Mouse (Mus musculus): ENCODE data around the gene Nt5m. TPM values are rescaled to one million over a fixed set of nuclear protein-coding genes. Genes with fewer than 3 reads are reported as not detected.

Nt5m gene
- polyA plus RNA-seq, 1 experiment: 0.83 TPM

DNA sequence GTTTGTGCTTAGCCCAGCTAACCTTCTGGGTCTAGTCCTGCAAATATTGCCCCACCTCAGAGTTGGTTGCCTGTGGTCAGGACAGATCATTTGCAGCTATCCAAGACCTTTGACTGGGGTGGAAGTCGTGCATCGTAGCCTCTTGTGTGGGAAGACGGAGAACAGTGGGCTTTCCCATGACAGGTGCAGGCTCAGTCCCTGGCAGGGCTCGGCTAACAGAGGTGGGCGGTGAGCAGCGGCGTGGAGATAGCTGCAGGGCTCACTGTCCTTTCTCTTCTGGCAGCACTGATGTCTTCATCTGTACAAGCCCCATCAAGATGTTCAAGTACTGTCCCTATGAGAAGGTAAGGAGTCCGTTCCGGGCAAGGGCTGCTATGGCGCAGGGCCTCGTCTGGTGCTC lies 21.2 kb downstream of the Nt5m start:
- no peaks in the 10 kb centered on the region for H3K27me3 ChIP-seq (ENCODE audit: control insufficient read depth)
- H3K4me1 ChIP-seq (ENCODE audit: control insufficient read depth): no peaks in the 10 kb centered on the region
- TF ChIP-seq TAL1 (IDR thresholded peaks at IDR 0.05; ENCODE audit: low read length) (no peak), GATA1 (IDR thresholded peaks at IDR 0.05; ENCODE audit: low read length) (no peak)
- H3K4me3 ChIP-seq (replicated peaks): no peak overlapping the region
- peaks cover 17% of the 10 kb centered on the region for H3K36me3 ChIP-seq (ENCODE audit: control insufficient read depth)
- no peaks in the 10 kb centered on the region for H3K9me3 ChIP-seq (ENCODE audit: control insufficient read depth, low read length)

DNA sequence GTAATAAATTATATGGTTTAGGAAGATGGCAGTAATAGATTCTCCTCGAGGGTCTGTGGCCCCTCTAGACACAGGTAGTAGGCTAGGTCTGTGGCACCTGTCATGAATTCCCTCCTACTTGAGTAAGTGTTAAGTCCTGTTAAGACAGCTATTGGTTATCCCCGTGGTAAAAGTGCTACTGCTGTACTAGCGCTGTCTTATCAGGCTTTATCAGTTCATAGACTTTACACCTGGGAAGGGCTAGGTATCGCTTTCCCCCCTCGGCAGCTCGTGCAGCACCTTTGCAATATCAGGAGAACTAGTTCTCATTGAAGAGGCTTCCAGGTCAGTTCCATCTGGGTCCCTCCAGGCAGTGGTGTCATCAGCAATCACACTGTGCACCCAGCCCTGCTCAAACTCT lies 25.1 kb downstream of the Nt5m start:
- Histone ChIP-seq H3K4me1 (ENCODE audit: control insufficient read depth) (no peaks in the 10 kb centered on the region), H3K9me3 (ENCODE audit: control insufficient read depth, low read length) (no peaks in the 10 kb centered on the region), H3K27me3 (ENCODE audit: control insufficient read depth) (no peaks in the 10 kb centered on the region), H3K36me3 (ENCODE audit: control insufficient read depth) (peaks cover 20% of the 10 kb centered on the region), H3K4me3 (replicated peaks) (no peak overlapping the region)
- TF ChIP-seq TAL1 (IDR thresholded peaks at IDR 0.05; ENCODE audit: low read length): no peak
- TF ChIP-seq GATA1 (IDR thresholded peaks at IDR 0.05; ENCODE audit: low read length): no peak

DNA sequence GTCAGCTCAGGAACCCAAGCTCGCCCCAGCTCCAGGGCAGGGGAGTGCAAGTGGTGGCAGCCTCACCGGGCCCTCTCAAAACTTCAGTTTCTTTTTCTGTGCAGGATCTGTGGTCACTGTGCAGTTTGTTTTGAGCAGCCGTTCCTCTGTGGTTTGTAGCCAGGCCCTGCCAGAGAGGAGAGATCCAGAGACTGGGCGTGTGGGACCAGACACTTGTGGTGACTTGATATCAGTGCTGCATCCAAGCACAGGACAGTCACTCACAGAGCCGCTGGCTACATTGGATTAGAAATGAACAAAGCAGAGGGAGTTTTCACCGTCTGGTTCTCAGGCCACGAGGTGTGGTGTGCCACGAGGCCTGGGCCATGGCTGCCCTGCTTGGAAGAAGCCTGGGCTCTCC lies 32.9 kb downstream of the Nt5m start:
- Histone ChIP-seq H3K4me3 (replicated peaks) (no peak overlapping the region), H3K9me3 (ENCODE audit: control insufficient read depth, low read length) (no peaks in the 10 kb centered on the region), H3K36me3 (ENCODE audit: control insufficient read depth) (peaks cover 48% of the 10 kb centered on the region), H3K4me1 (ENCODE audit: control insufficient read depth) (no peaks in the 10 kb centered on the region), H3K27me3 (ENCODE audit: control insufficient read depth) (no peaks in the 10 kb centered on the region)
- TF ChIP-seq TAL1 (IDR thresholded peaks at IDR 0.05; ENCODE audit: low read length) (no peak), GATA1 (IDR thresholded peaks at IDR 0.05; ENCODE audit: low read length) (no peak)

DNA sequence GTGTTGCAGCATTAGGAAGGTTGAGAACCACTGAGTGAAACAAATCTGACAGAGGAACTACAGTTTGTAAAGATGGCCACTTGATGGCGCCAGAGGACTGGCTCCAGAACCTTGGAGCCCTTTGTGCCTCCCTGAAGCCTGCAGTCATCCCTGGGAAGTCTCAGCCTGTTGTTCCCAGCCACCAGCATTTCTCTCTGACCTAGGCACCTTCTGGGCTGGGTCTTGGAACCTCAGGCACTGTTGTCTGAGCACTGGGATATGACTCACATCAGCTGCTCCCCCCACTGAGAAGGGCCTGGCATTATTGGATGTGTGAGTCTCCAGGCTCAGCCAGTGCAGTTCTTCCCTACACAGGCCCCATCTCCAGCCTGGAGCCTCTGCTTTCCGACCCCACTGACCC lies 40.8 kb downstream of the Nt5m start:
- Histone ChIP-seq H3K9me3 (ENCODE audit: control insufficient read depth, low read length) (no peaks in the 10 kb centered on the region), H3K4me1 (ENCODE audit: control insufficient read depth) (peaks cover 3% of the 10 kb centered on the region), H3K4me3 (replicated peaks) (no peak overlapping the region), H3K27me3 (ENCODE audit: control insufficient read depth) (no peaks in the 10 kb centered on the region), H3K36me3 (ENCODE audit: control insufficient read depth) (peaks cover 24% of the 10 kb centered on the region)
- TF ChIP-seq TAL1 (IDR thresholded peaks at IDR 0.05; ENCODE audit: low read length) (no peak), GATA1 (IDR thresholded peaks at IDR 0.05; ENCODE audit: low read length) (no peak)

DNA sequence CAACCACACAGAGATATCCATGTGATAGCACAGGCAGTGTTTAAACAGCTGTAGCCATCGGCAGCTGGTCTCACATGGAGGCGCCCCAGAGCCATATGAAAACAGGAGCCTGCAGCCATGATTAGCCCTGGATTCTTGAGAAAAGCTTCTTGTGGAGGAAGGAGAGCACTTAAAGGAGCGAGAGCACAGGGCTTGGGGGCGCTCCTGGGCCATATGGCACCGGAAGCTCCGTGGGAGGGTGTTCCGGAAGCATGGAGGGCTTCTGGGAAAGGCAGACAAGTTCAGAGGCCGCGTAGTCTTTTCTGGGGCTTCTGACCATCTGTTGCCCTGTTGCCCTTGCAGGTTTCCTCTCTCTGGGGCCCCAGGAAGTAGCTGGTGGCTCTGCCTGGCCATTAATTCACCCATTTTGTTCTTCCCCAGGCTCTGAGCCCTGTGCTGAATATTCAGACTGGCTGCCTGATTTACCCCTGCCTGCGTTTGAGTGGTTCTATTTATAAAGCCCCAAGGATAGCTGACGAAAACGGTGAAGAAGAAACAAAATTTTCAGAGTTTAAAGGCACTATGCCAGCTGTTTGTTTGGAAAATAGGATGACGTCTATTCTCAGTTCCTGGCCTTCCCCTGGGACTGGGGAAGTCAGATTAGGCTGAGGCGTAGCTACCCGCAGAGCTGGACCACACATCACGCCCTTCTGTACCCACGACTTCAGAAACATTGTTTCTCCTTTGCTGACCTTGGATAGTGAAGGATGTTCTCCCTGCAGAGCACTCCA lies 46.2 kb downstream of the Nt5m start:
- H3K9me3 ChIP-seq (ENCODE audit: control insufficient read depth, low read length): peaks cover 6% of the 10 kb centered on the region; the same call in 1 of the 2 replicates
- H3K4me1 ChIP-seq (ENCODE audit: control insufficient read depth): peaks cover 20% of the 10 kb centered on the region
- no peak overlapping the region for H3K4me3 ChIP-seq (replicated peaks)
- TF ChIP-seq GATA1 (IDR thresholded peaks at IDR 0.05; ENCODE audit: low read length) (no peak), TAL1 (IDR thresholded peaks at IDR 0.05; ENCODE audit: low read length) (no peak)
- no peaks in the 10 kb centered on the region; the same call in 1 of the 2 replicates for H3K27me3 ChIP-seq (ENCODE audit: control insufficient read depth)
- H3K36me3 ChIP-seq (ENCODE audit: control insufficient read depth): no peaks in the 10 kb centered on the region

DNA sequence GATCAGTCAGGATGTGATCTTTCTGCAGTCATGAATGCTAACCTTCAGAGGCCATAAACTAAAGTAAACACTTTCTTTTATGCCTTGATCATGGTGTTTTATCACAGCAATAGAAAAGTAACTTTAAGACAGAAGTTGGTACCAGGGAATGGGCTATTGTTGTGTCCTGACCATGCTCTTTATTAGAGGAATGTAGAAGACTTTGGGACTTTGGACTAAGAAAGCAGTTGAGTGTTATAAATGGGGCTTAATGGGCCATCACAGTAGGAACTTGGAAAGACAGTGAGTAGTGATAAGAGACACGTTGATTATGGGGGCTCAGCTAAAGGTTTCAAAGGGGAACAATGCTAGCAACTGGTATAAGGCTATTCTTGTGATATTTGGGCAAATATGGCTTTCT lies 47.7 kb downstream of the Nt5m start:
- Histone ChIP-seq H3K4me1 (ENCODE audit: control insufficient read depth) (peaks cover 22% of the 10 kb centered on the region), H3K9me3 (ENCODE audit: control insufficient read depth, low read length) (peaks cover 6% of the 10 kb centered on the region; the same call in 1 of the 2 replicates), H3K4me3 (replicated peaks) (no peak overlapping the region), H3K27me3 (ENCODE audit: control insufficient read depth) (no peaks in the 10 kb centered on the region; the same call in 1 of the 2 replicates), H3K36me3 (ENCODE audit: control insufficient read depth) (no peaks in the 10 kb centered on the region)
- no peak for TF ChIP-seq GATA1 (IDR thresholded peaks at IDR 0.05; ENCODE audit: low read length)

DNA sequence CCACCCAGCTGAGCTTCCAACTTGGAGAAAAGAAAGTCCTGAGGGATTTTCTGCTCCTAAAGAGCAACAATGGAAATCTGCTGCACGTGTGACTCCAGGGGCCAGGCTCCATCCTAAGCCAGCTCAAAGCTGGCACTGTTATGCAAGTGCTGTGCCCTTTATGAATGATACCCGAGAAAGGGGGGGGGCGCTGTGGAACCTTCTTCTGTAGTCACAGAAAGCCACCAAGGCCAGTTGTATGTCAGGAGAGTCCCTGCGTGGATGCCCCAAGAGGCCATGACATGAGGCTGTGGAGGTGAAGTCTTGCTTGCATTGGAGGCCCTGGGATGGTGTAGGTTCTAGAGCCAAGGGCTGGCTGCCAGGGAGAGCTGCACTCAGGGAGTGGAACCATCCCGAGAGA lies 48.9 kb downstream of the Nt5m start:
- TF ChIP-seq GATA1 (IDR thresholded peaks at IDR 0.05; ENCODE audit: low read length): no peak
- no peak for TF ChIP-seq TAL1 (IDR thresholded peaks at IDR 0.05; ENCODE audit: low read length)
- peaks cover 6% of the 10 kb centered on the region; the same call in 1 of the 2 replicates for H3K9me3 ChIP-seq (ENCODE audit: control insufficient read depth, low read length)
- no peaks in the 10 kb centered on the region for H3K36me3 ChIP-seq (ENCODE audit: control insufficient read depth)
- no peak overlapping the region for H3K4me3 ChIP-seq (replicated peaks)
- H3K4me1 ChIP-seq (ENCODE audit: control insufficient read depth): peaks cover 23% of the 10 kb centered on the region
- no peaks in the 10 kb centered on the region; the same call in 1 of the 2 replicates for H3K27me3 ChIP-seq (ENCODE audit: control insufficient read depth)

DNA sequence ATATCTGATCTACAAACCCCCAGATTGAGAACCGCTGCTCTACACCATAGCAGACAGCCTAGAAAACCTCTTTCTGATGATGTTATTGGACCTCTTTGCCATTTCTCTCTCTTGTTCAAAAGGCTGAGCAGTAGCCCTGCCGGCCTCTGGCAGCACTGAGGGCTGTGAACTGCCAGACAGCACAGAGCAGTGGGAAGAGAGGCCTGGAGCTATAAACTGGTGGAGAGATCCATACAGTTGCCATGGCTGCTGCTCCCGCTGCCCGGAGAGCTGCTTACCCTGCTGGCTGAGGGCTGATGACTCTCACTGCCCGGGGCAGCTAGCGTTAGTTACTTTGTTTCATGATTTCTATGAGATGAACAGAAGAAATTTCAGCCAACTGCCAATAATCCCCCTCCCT lies 52.6 kb downstream of the Nt5m start:
- TF ChIP-seq TAL1 (IDR thresholded peaks at IDR 0.05; ENCODE audit: low read length) (no peak), GATA1 (IDR thresholded peaks at IDR 0.05; ENCODE audit: low read length) (no peak)
- H3K4me1 ChIP-seq (ENCODE audit: control insufficient read depth): peaks cover 14% of the 10 kb centered on the region

DNA sequence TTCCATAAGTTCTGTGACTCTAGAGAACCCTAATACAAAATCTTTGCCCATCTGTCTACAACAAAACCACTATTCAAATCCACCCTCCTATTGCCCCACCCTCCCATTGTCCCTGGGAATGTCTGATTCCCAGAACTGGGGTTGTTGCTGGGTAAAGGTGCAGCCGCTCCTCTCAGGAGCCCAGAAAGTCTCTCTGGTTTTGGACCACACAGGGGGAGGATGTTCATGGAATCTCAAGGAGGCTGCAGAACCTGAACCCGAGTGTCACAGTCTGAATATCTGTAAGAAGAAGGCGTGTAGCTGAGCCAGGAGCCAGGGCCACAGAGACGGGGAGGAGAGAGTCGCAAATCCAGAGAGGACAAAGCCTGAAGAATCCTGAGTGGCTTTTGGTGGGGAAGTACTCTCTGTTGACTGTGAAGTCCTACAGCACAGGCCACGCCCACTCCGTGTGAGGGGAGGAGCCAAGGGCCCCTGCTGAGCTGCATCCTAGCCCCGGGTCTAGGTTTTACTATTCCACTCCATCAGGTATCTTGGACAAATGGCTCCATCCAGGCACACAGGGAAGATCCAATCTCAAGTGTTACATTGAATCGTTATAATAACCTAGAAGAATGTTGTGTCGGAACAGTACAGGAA lies 54.0 kb downstream of the Nt5m start:
- peaks cover 14% of the 10 kb centered on the region for H3K4me1 ChIP-seq (ENCODE audit: control insufficient read depth)
- no peak overlapping the region for H3K4me3 ChIP-seq (replicated peaks)
- TF ChIP-seq TAL1 (IDR thresholded peaks at IDR 0.05; ENCODE audit: low read length): no peak
- no peak for TF ChIP-seq GATA1 (IDR thresholded peaks at IDR 0.05; ENCODE audit: low read length)
- no peaks in the 10 kb centered on the region; the same call in 1 of the 2 replicates for H3K27me3 ChIP-seq (ENCODE audit: control insufficient read depth)
- H3K9me3 ChIP-seq (ENCODE audit: control insufficient read depth, low read length): no peaks in the 10 kb centered on the region
- H3K36me3 ChIP-seq (ENCODE audit: control insufficient read depth): no peaks in the 10 kb centered on the region

More for the DNA sequence above, 52.6 kb downstream of the Nt5m start:
- Histone ChIP-seq H3K9me3 (ENCODE audit: control insufficient read depth, low read length) (no peaks in the 10 kb centered on the region), H3K4me3 (replicated peaks) (no peak overlapping the region), H3K36me3 (ENCODE audit: control insufficient read depth) (no peaks in the 10 kb centered on the region), H3K27me3 (ENCODE audit: control insufficient read depth) (no peaks in the 10 kb centered on the region; the same call in 1 of the 2 replicates)
